Mouse (Mus musculus) kidney, postnatal 4 days (tissue): ENCODE measurements at regions not wholly inside any gene's neighbourhood (a gene's known extent, or its start where the extent isn't known, plus 50 kb on each side); places are given as distances from the start of the nearest gene placed in this dataset.

Experiments used
- DNase-seq, 2 experiments: peaks; one replicate each; pipeline ENCODE4 v3.0.0; 2021; ENCODE audit warnings: mixed read lengths in 2 of 2

DNA sequence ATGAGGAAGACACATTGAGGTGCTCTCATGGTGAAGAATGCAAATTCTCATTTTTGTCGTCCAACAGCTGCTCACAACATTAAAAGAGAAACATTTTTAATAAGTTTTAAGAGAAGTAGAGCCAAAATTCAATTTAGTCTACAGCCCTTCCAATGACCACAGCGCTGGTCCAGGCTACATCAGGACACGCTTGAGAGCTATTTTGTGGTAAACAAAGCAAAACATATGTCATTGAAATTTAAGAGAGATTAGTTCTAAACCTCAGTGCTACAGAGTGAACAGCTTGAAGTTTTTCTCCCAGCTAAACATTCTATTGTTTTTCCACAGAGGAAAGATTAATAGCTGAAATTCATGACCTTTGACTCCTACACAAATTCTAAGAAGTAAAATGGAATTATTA lies 1820.8 kb upstream of the Acvr2a start:
- DNase-seq, result peak; percentile 1 to 7

DNA sequence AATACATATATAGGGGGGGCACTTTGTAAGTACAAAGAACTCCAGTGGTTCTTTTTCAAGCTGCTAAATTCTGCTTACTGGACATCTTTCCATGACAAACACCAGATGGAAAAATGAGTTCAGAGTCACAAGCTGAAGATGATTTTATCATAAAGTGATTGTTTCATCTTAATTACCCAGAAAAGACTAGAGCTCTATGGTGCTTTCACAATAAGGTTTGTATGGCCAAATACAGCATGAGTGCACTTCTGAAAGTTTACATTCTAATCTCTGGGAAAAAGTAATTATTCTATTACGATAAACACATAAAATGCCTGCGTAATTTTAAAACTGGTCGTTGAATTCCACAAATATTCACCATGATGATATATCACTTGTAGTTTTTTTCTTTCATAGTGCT lies 1821.2 kb upstream of the Acvr2a start:
- DNase-seq, result no peak

DNA sequence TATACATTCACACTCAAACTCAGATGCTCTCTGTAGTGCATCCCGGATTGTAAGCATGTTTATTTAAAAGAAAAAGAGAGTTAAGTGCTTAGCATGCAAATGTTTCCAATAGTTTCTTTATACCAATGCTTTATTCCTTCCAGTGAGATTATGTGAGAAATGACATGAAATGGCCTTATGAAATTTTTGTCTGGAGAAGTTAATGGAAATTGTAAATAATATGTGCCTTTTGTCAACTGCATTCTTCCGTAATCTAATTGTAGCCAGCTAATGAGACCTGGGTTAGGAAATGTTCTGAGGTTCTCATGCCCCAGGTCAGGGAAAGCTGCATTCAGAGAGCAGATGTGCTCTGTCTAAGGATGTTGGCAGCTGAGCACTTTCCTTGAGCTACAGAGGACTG lies 1827.2 kb upstream of the Acvr2a start:
- peak; percentile 1 for DNase-seq

DNA sequence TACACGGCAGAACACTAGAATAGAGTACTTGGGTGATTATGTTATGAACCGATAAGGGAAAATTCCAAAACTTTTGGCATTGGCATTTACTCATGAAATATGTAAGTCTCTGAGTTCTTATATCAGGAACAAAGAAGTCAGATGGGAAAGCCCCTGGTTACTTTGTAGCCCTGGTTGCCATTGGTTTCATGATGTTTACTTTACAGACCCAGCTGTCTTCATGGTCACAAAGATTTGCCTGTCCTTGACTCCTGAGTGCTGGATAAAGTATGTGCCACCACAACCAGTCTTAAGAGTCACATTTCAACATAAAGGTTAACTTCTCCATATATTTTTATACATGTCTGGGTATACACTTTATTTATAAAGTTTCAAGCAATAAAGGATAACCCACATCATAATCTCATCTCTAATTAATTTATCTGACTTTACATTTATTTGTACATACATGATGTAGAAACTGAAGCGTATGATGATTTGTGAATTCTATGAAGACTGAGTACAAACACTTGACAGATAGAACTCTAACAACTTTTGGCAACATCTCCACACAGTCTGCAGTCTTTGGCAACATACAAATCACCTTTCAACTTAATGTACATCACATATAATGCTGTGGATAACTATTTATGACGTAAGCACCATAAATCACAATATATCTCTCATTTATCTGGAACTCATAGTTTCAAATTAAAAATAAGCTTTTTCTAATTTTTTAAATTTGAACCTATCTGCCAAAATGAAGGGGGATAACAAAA lies 1827.8 kb upstream of the Acvr2a start:
- DNase-seq, result no peak

DNA sequence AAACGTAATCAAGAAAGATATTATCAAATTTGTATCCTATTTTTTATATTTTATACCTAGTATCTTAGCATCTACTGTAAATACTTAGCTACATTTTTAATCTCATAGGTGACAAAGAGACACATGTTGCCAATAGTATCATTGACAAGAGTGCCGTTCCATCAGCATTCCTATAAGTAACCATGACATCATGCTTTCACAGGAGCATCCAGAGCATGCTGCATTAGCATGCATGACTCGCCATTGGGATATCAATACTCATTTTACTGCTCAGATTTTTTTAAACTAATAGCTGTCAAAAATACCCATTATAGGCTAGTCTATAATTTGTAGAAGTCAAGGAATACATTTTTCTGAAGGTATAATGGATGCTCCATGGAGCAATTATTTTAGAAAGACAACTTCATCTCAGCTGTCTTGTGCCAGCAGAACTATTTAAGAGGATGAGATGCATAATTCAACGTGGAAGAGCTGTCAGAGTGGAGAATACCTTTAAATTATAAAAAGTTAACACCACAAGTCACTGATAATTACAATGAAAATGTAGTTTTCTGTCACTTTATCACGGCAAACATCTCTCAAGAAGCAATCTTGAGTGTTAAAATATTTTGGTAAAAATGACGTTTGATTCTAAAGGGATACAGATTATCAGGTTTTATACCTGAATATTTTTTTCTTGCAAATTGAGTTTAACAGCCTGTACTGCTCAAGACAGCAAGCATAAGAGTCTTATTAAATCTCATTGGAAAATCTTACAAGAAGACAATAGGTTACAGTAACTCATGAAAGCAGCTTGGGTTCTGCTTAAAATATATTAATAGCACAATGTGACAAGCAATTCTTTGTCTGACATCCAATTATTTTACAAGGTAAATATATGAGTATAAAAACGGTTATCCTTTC lies 1823.7 kb upstream of the Zeb2 start:
- no peak for DNase-seq

DNA sequence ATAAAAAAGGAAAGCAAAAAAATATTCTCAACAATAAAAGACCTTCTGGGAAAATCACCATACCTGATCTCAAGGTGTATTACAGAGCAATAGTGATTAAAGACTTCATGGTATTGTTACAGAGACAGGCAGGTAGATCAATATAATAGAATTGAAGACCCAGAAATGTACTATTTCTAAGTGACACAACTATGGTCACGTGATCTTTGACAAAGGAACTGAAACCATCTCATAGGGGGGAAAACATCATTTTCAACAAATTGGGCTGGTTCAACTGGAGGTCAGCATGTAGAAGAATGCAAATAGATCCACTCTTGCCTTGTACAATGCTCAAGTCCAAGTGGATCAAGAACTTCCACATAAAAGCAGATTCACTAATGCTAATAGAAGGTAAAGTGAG lies 1815.6 kb upstream of the Zeb2 start:
- no peak for DNase-seq

DNA sequence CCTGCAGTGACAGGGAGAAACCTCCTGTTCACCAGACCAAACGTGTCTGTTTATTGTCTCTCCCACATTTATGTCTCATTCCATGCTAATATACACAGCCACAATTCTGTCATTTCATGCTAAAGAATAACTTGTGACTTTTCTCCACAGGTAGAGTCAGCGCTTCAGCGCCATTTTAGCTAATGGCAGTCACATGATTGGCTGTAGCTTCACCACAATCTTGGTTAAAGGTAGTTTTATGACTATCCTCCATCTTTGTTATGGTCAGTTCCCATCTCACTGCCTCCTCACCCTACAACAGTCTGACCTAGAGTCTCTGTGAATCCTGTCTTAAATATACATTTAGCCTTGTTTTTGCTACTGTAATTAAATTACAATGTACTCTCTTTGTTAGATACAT lies 1807.0 kb upstream of the Zeb2 start:
- DNase-seq, result no peak

DNA sequence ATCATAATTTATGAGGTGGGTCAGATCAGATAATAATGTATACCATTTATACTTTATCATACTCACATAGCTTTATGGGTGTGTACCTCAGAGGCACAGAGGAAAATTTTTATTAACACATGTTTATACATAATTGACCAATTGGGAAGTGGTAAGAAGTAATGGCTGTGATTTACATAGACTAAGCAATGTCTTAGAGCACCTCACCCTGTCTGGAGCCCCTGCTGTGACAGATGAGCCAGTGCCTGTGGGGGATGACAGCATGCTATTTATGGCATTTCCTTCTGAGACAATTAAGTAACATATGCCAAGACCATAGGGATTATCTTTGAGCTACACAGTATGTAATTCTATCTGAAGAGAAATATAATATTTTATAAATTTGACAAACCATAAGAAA lies 1796.3 kb upstream of the Zeb2 start:
- DNase-seq, result no peak

DNA sequence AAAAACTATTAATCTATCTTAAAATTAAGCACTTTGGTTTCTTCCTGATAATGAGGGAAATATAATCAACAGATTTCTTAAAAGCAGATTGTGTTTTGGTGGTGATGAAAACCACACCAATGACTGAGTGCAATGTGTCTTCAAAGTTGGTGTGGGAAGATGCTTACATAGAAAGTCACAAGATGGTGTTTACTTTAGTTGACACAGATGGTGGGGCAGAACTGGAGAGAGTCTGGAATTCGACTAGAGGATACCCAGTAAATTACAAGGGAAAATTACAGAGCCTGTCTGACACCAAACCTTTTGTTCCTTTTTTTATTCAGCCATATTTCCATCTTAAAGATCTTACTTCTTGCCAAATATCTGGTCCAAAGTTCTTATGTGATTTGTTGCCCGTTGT lies 1766.0 kb upstream of the Zeb2 start:
- DNase-seq, result no peak

DNA sequence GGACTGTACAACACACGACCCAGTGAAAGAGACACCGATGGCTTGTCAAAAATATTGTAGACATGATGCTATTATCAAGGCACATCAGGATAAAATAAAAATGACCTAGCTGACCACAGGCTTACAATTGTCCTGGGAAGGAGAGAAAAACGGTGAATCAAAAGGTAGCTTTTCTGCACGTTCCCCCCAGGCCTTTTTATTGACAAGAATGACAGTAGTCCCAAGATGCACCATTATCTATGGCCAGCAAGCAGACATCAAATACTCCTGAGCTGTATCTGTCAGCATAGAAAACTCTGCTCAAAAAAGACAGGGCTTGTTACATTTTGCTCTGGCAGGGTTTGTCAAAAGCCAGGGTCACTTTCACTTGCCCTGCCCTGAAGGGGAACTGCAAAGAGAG lies 1753.6 kb upstream of the Zeb2 start:
- no peak for DNase-seq
